Mouse (Mus musculus): ENCODE results near the gene Gm38392. TPM values are rescaled to one million over a fixed set of nuclear protein-coding genes. Genes with fewer than 3 reads are reported as not detected.

Gm38392 gene
- polyA plus RNA-seq, 1 experiment, result not detected

DNA sequence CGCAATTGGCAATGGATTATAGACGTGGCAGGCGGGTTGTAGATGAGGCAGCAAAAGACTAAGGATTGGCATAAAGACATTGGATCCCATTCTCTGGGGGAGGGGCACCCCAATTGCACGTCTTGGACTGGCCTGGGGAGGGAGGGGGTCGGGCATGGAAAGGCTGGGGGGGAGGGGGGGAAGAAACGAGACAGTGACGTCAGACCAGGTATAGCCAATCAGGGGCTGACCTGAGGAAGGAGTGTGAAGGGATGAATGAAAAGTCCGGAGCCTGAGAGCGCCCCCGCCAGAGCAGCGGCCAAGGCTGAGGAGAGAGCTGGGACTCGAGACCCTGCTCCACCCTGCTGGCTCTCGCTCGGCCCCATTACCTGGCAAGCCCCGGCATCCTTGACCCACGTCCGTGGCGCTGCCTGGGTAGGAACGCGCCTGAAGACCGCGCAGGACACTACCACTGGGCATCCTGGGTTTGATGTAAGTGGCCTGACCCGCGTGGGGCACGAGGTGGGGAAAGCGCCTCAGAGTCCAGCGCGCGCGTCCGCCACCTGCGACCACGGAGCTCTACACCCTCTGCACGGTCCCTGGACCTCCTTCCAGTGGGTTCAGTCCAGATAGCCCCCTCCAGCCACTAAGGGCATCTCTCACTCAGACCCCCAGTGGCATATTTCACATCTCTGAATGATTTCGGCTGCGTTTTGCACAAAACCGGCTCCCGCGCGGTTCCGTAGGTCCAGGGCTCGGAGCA, 72.6 kb downstream of the Gm38392 start:
- peak overlapping the region; percentile 49 for H3K4me3 ChIP-seq (ENCODE audit: low read depth, low read length)
- no peak overlapping the region for H3K27ac ChIP-seq (ENCODE audit: insufficient read depth, low read depth, low read length)
- TF ChIP-seq CTCF (IDR thresholded peaks at IDR 0.05; ENCODE audit: extremely low read depth, insufficient read length, insufficient replicate concordance, low read depth, low read length) (no peak), POLR2A (IDR thresholded peaks at IDR 0.05; ENCODE audit: low read depth, low read length) (no peak)
- peaks cover 65% of the 10 kb centered on the region for H3K27me3 ChIP-seq (ENCODE audit: control insufficient read depth, insufficient read depth, low read length)
- H3K36me3 ChIP-seq (ENCODE audit: control insufficient read depth, insufficient read depth, low read length), result no peaks in the 10 kb centered on the region
- WGBS, result 4% methylated on average over 42 of the region's 42 CpGs
- H3K4me1 ChIP-seq (ENCODE audit: control insufficient read depth, insufficient read depth, insufficient read length, low read length), result peaks cover 16% of the 10 kb centered on the region

DNA sequence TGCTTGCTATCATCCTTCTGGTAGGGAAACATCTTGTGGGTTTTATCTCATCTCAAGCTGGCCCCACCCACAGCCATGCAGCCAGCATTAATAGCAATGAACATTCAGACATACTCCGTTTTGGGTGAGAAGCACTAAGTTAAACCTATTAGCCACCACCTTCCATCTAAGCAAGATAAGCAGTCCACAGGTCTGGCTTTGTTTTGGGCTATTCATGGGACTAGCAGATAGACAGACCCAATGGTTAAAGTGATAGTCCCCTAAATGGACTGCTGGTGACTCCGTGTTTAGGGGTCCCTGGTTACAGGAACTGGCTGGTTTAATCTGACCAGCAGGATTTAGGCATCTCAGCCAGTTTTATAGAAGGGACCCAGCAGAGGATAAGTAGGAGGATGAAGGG, 74.0 kb downstream of the Gm38392 start:
- WGBS, result 10% methylated on average over 2 of the region's 2 CpGs
- H3K27me3 ChIP-seq (ENCODE audit: control insufficient read depth, insufficient read depth, low read length), result peaks cover 77% of the 10 kb centered on the region
- H3K36me3 ChIP-seq (ENCODE audit: control insufficient read depth, insufficient read depth, low read length), result no peaks in the 10 kb centered on the region

DNA sequence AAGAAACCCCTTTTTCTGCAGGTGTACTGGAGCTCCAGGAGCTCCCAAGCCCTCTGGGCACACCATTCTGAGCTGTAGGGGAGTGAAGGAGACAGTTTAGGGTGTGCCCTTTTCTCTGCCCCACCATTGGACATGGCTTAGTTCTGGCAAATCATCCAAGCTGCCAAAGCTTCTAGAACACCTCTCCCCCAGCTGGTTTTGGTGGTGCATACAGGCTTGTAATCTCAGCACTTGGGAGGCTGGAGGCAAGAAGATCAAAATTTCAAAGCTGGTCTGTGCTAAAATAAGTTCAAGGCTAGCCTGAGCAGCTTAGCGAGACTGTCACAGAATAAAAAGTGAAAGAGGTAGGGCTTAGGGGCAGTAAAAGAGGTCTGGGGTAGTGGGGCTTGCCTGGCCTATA, 74.7 kb downstream of the Gm38392 start:
- H3K36me3 ChIP-seq (ENCODE audit: control insufficient read depth, insufficient read depth, low read length), result no peaks in the 10 kb centered on the region
- peaks cover 16% of the 10 kb centered on the region for H3K4me1 ChIP-seq (ENCODE audit: control insufficient read depth, insufficient read depth, insufficient read length, low read length)
- WGBS, result 14% methylated on average over 1 of the region's 1 CpGs
- peaks cover 81% of the 10 kb centered on the region for H3K27me3 ChIP-seq (ENCODE audit: control insufficient read depth, insufficient read depth, low read length)
- no peak for TF ChIP-seq CTCF (IDR thresholded peaks at IDR 0.05; ENCODE audit: extremely low read depth, insufficient read length, insufficient replicate concordance, low read depth, low read length)
- no peak for TF ChIP-seq POLR2A (IDR thresholded peaks at IDR 0.05; ENCODE audit: low read depth, low read length)
- H3K27ac ChIP-seq (ENCODE audit: insufficient read depth, low read depth, low read length), result no peak overlapping the region
- no peak overlapping the region for H3K4me3 ChIP-seq (ENCODE audit: low read depth, low read length)

More for the DNA sequence above, 74.0 kb downstream of the Gm38392 start:
- TF ChIP-seq CTCF (IDR thresholded peaks at IDR 0.05; ENCODE audit: extremely low read depth, insufficient read length, insufficient replicate concordance, low read depth, low read length) (no peak), POLR2A (IDR thresholded peaks at IDR 0.05; ENCODE audit: low read depth, low read length) (no peak)
- peaks cover 16% of the 10 kb centered on the region for H3K4me1 ChIP-seq (ENCODE audit: control insufficient read depth, insufficient read depth, insufficient read length, low read length)
- no peak overlapping the region for H3K27ac ChIP-seq (ENCODE audit: insufficient read depth, low read depth, low read length)
- no peak overlapping the region for H3K4me3 ChIP-seq (ENCODE audit: low read depth, low read length)

DNA sequence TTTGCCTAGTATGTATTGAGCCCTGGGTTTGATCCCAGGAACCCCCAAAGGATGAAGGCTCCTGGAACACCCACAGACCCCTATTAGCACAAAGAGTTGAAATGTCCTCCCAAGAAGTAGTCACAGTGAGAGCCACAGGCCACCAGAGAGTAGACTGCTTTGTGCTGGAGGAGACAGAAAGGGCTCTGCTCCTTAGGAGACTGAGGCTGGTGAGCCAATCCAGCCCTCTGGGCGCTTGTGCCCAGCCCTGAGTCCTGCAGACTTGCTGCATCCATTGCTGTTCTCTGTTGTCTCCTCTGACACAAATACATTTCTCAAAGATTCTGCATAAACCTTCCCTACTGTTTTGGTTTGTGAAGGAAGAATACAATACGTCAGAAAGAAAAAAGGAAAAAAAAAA, 76.1 kb downstream of the Gm38392 start:
- TF ChIP-seq CTCF (IDR thresholded peaks at IDR 0.05; ENCODE audit: extremely low read depth, insufficient read length, insufficient replicate concordance, low read depth, low read length) (no peak), POLR2A (IDR thresholded peaks at IDR 0.05; ENCODE audit: low read depth, low read length) (no peak)
- no peak overlapping the region for H3K4me3 ChIP-seq (ENCODE audit: low read depth, low read length)
- peaks cover 15% of the 10 kb centered on the region for H3K4me1 ChIP-seq (ENCODE audit: control insufficient read depth, insufficient read depth, insufficient read length, low read length)
- H3K27me3 ChIP-seq (ENCODE audit: control insufficient read depth, insufficient read depth, low read length), result peaks cover 81% of the 10 kb centered on the region
- WGBS, result 16% methylated on average over 2 of the region's 2 CpGs
- H3K36me3 ChIP-seq (ENCODE audit: control insufficient read depth, insufficient read depth, low read length), result no peaks in the 10 kb centered on the region
- no peak overlapping the region for H3K27ac ChIP-seq (ENCODE audit: insufficient read depth, low read depth, low read length)

DNA sequence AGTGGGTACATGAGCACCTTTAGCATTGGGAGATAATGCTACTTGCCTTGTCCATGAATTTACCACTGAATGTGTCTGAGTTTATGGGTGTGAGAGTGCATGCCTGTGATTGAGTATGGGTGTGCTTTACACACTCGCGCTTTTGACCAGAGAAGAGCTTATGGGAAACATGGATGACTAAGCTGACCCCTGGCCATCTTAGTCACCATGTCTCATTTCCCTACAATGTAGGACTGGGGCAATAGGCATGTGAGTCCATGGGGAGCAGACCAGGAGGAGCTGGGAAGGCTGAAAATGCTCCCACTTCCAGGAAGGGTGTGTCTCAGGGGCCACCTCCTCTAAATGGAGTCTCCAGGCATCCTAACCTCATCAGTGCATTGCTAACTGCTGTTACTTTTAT, 76.9 kb downstream of the Gm38392 start:
- WGBS, result 35% methylated on average over 2 of the region's 2 CpGs
- Histone ChIP-seq H3K4me3 (ENCODE audit: low read depth, low read length) (no peak overlapping the region), H3K27ac (ENCODE audit: insufficient read depth, low read depth, low read length) (no peak overlapping the region), H3K36me3 (ENCODE audit: control insufficient read depth, insufficient read depth, low read length) (no peaks in the 10 kb centered on the region), H3K4me1 (ENCODE audit: control insufficient read depth, insufficient read depth, insufficient read length, low read length) (peaks cover 7% of the 10 kb centered on the region; the same call in 1 of the 2 replicates), H3K27me3 (ENCODE audit: control insufficient read depth, insufficient read depth, low read length) (peaks cover 81% of the 10 kb centered on the region)
- TF ChIP-seq POLR2A (IDR thresholded peaks at IDR 0.05; ENCODE audit: low read depth, low read length) (no peak), CTCF (IDR thresholded peaks at IDR 0.05; ENCODE audit: extremely low read depth, insufficient read length, insufficient replicate concordance, low read depth, low read length) (no peak)

DNA sequence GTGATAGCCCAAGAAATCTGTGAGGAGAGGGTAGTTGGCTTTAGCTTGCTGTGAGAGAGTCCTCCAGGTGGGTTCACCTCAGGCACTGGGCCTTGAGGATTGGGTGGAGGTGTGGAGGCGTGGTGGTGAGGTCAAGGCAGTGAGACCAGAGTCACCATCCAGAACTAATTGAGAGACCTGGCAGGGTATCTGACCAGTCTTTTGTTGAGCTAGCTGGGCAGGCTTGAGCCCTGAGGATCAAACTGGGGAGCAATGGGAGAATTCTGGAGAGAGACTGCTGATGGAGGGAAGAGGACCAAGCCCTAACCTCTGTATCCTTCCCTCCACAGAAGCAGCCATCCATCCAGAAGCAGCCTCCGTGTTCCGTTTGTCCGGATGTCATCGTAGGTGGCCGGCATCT, 77.7 kb downstream of the Gm38392 start:
- WGBS, result under 1% methylated on average over 6 of the region's 6 CpGs
- no peak for TF ChIP-seq POLR2A (IDR thresholded peaks at IDR 0.05; ENCODE audit: low read depth, low read length)
- TF ChIP-seq CTCF (IDR thresholded peaks at IDR 0.05; ENCODE audit: extremely low read depth, insufficient read length, insufficient replicate concordance, low read depth, low read length), result no peak
- Histone ChIP-seq H3K4me1 (ENCODE audit: control insufficient read depth, insufficient read depth, insufficient read length, low read length) (peaks cover under 1% of the 10 kb centered on the region; the same call in 1 of the 2 replicates), H3K36me3 (ENCODE audit: control insufficient read depth, insufficient read depth, low read length) (no peaks in the 10 kb centered on the region), H3K27ac (ENCODE audit: insufficient read depth, low read depth, low read length) (no peak overlapping the region), H3K27me3 (ENCODE audit: control insufficient read depth, insufficient read depth, low read length) (peaks cover 75% of the 10 kb centered on the region), H3K4me3 (ENCODE audit: low read depth, low read length) (no peak overlapping the region)

DNA sequence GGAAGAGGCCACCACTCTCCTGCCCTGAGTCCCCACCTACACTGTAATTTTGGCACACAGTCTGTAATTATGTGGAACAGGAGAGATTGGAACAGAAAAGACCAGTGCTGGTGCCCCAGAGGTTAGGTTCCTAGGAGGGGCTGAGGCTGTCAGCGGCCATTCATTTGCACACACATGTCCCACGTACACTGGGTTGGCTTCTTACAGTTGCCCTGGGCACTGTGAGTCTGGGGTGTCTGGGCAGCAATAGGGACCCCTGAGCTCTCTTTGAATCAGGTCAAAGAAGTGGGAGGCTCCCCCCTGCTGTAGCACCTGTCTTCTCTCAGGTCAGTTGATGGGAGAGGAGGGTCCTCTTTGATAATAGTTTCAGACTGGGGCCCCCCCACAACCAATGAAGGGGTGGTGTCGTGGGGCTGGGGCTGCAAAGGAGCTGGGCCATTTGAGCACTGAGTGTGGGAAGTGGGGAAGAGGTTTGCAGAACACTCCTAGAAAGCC, 78.7 kb downstream of the Gm38392 start:
- Histone ChIP-seq H3K4me1 (ENCODE audit: control insufficient read depth, insufficient read depth, insufficient read length, low read length) (no peaks in the 10 kb centered on the region), H3K27ac (ENCODE audit: insufficient read depth, low read depth, low read length) (no peak overlapping the region), H3K36me3 (ENCODE audit: control insufficient read depth, insufficient read depth, low read length) (no peaks in the 10 kb centered on the region), H3K27me3 (ENCODE audit: control insufficient read depth, insufficient read depth, low read length) (peaks cover 74% of the 10 kb centered on the region), H3K4me3 (ENCODE audit: low read depth, low read length) (no peak overlapping the region)
- TF ChIP-seq CTCF (IDR thresholded peaks at IDR 0.05; ENCODE audit: extremely low read depth, insufficient read length, insufficient replicate concordance, low read depth, low read length) (no peak), POLR2A (IDR thresholded peaks at IDR 0.05; ENCODE audit: low read depth, low read length) (no peak)
- WGBS, result 18% methylated on average over 3 of the region's 3 CpGs
